Mouse (Mus musculus) CD4-positive, CD25-positive, alpha-beta regulatory T cell, adult 4 months (primary cell): ENCODE results near the gene Gm20388. TPM values are rescaled to one million over a fixed set of nuclear protein-coding genes. Genes with fewer than 3 reads are reported as not detected.

ENCODE experiments used
- ATAC-seq: one replicate; pipeline ENCODE4 v1.8.0; 2017
- polyA plus RNA-seq, 2 experiments: library from polyadenylated mRNA; unstranded; fragments of 100-300 nt; shearing (Covaris generic); gene quantifications; one replicate each; pipeline ENCODE4 v1.2.1; 2017

Gm20388 gene
- polyA plus RNA-seq, 2 experiments from 2014 or later = 10.7 to 12.8 TPM

GRCm38 (mm10) chr8:122157689-122158088 lies 2247.0 kb downstream of the Gm20388 start:
- no peak for ATAC-seq

- no peak for ATAC-seq
These were observed 2249.5 kb downstream of the Gm20388 start for GRCm38 (mm10) chr8:122160165-122160564.

DNA sequence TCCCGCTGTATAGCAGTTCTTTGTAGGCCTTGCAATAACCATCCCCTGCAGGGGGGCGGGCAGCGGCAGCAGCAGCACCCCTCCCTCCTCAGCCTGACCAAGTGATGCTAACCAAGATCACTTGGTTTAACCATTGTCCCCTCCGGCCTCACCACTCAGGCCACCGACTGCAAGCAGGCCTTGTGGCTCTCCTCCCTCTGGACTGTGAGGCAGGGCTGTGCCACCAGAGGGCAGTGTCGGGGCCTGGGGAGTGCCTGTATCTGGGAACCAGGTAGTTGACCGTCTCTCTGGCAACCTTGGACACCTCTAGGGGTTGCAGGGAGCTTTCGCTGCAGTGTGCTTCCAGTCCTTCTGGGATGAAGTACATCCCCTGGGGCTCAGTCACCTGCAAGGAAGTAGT lies 2252.4 kb downstream of the Gm20388 start:
- no peak for ATAC-seq

- no peak for ATAC-seq
These were observed 2256.7 kb downstream of the Gm20388 start for GRCm38 (mm10) chr8:122167204-122167860.

DNA sequence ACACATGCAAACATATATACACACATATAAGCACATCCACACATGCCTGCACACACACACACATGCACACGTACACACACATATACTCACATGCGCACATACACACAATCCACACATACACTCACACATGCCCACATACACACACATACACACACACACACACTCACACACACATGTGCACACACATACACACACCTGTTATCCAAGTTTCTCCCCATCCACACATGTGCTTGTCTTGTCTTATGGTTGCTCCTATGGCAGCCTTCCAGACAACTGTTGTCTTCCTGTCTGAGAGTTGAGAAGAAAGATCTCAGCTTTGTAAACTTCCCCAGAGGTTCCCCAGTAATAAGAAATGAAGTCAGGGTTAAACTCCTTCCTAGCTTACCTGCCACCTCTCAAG lies 2258.8 kb downstream of the Gm20388 start:
- no peak for ATAC-seq

DNA sequence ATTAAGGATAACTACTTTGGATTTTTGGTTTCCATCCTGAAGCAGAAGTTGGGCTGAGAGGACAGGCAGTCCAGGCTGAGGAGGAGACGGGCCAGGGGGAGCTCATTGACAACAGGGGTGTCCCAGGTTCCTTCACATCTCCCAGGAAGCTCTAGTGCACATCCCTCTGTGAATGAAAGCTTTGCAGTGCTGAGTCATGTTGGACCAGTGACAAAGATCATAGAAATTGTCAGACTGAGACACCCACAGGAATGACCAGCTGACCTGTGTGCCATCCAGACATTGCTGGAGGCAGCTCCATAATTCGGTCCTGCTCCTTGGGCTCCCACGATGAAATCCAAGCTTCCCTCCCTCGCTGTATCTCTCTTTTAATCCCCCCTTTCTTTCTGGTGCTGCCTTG lies 2261.2 kb downstream of the Gm20388 start:
- no peak for ATAC-seq

DNA sequence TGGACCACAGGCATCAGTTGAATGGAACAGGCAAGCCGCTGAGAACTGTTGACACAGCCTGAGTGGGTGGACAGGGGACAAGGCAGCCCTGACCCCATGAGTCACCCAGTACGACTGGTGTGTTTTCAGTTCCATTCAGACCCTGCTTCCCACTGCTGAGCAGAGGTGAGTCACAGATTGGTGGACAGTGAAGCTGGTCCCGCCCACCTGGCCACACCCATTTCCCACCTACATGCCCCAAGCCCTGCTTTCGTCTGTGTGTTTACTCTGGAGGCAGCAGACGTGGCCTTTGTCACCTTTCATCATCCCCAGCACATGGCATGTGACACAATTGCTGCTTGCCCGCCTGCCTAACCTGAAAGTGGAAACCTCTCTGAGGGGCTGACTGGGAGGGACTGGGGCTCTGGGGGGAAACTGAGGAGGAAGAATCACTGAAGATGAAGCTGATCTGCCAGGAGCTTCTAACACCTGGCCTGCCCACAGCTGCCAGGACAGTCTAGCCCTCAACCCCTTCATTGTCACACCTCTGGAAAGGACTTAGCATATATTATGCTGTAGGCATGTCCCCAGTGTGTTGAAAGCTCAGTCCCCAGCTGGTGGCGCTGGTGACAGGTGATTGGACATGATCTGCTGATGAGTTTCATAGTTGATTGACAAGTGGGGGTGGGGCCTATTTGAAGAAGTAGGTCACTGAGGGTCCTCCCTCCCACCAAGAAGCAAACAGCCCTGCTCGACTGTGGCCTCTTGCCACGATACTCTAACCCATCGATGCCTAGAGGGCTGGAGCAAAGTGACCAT lies 2263.7 kb downstream of the Gm20388 start:
- no peak for ATAC-seq

GRCm38 (mm10) chr8:122178392-122178890 lies 2267.8 kb downstream of the Gm20388 start:
- no peak for ATAC-seq

GRCm38 (mm10) chr8:122179354-122179753 lies 2268.7 kb downstream of the Gm20388 start:
- ATAC-seq = no peak

GRCm38 (mm10) chr8:122180116-122180515 lies 2269.5 kb downstream of the Gm20388 start:
- ATAC-seq = no peak

DNA sequence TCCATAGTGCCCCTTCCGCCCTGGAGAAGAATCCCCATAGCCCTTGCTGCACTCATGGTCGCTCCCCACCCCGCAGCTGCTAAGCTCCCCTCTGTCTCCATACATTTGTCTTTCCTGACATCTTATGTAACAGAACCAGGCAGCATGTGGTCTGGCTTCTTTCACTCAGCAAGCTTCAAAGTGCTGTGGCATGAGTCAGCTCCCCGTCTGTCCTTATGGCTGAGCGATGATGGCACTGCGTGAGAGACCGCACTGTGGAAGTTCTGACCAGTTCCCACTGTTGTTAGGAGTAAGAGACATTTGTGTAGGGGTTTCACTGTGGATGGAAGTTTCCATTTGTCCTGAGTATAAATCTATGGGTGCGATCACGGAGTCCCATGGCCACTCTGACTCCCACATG lies 2270.8 kb downstream of the Gm20388 start:
- no peak for ATAC-seq

DNA sequence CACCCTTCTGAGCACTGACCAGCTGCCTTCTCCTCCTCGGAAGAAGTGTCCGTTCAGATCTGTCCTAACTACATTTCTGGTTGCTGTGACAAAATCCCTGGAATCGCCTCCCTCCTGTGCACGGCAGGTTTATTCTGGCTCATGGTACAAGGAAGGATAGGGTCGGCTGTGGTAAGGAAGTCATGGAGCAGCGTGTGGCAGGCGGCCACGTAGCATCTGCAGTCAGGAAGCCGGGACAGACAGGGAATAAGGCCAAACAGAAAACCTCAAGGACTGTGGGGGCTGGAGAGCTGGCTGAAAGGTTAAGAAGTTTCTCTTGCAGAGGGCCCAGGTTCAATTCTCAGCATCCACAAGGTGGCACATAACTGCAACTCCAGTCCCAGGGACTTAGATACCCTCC lies 2271.3 kb downstream of the Gm20388 start:
- ATAC-seq = no peak

GRCm38 (mm10) chr8:122186363-122186974 lies 2275.8 kb downstream of the Gm20388 start:
- no peak for ATAC-seq

GRCm38 (mm10) chr8:122187271-122187670 lies 2276.6 kb downstream of the Gm20388 start:
- no peak for ATAC-seq

DNA sequence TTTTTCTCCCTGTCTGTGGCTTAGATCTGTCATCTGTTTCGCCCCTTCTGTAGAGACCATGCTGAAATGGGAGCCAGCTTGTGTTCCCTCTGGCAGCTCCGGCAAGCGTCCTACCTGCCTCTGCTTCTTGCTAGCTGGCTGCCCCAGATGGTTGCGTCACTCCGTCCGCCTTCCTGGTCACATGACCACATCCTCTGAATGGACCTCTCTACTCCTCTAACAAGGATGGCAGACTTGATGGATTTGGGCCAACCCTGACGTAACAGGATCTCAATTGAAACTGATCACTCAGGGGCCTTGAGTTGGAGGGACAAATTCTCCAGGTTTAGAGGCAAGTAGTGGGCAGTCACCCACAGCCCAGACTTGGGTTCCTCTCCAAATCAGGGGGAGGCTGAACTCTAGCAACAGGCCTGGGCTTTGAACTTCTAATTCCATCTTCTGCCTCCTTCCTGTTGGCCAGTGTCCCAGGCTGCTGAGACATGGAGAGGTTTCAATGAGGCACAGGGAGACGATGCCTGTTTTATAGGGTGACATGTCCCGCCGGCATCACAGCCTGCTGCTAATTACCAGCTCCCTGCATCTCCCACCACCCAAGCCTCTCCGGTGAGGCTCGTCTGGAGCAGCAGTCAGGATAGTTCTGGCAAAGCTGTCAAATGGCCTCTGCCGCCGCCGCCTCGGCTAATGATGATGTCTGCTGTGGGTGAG lies 2279.9 kb downstream of the Gm20388 start:
- ATAC-seq = no peak

GRCm38 (mm10) chr8:122191054-122191376 lies 2280.4 kb downstream of the Gm20388 start:
- no peak for ATAC-seq

DNA sequence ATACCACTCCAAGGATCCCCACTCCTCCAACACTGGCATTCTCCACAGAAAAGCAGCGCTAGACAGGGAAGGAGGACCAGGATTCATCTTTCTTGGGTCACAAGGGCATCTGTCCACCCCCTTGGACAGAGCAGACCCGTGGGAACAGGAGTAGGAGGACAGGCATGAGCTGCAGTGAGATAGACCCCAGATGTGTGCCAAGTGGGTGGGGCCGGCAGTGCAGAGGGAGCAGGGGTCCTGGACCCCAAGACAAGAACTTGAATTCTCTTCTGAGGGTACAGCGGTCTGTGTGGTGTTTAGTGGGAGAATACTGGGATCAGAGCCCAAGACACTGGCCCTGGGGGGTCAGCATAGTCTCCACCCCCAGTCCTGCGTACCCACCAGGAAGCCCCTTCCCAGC lies 2282.1 kb downstream of the Gm20388 start:
- ATAC-seq = no peak

- ATAC-seq = no peak
These were observed 2282.9 kb downstream of the Gm20388 start for GRCm38 (mm10) chr8:122193521-122193920.

GRCm38 (mm10) chr8:122194396-122194795 lies 2283.8 kb downstream of the Gm20388 start:
- no peak for ATAC-seq

DNA sequence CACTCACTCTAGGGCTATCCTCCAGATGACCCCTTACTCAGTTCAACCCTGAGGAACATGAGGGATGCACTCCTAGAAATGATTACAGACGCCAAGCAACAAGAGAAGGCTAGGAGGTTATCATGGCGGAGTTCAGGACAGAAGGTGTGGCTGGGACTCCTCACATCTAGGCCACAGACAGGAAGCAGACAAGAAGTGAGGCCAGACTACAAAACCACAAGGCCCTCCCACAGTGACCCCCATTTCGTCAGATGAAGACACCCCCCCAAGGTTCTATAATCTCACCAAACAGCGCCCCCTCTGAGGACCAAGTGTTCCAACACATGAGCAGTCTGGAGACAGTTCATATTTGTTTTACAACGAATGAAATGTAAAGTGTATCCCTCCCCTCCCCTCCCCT lies 2286.7 kb downstream of the Gm20388 start:
- no peak for ATAC-seq

- no peak for ATAC-seq
These were observed 2287.9 kb downstream of the Gm20388 start for GRCm38 (mm10) chr8:122198378-122199025.

GRCm38 (mm10) chr8:122199191-122199590 lies 2288.6 kb downstream of the Gm20388 start:
- ATAC-seq = no peak

DNA sequence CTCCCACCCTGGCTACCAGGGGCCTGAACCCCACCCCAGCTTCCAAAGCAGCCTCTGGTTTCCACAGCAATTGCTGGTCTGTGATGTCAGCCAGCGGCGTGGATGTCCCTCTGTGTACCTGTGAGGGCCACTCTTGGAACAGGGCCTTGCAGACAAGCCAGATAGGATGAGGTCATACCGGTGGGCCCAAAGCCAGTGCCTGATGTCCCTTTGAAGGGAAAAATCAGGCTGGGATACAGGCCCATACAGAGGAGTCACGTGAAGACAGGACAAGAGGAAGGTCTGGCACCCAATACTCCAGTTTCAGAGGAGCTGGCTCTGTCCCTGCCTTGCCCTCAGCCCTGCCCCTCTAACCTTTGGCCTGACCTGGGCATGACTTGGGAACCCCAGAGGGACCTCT lies 2289.2 kb downstream of the Gm20388 start:
- ATAC-seq = no peak
